Mouse (Mus musculus) CH12.LX (cell line): ENCODE results near the gene Sema3d. TPM values are rescaled to one million over a fixed set of nuclear protein-coding genes. Genes with fewer than 3 reads are reported as not detected.

Experiments
- DNase-seq: peaks from one replicate; pipeline ENCODE4 v3.0.0-alpha.2; 2013; ENCODE audit errors: extremely low read depth
- H3K27ac ChIP-seq: 2 replicates; pipeline ENCODE4 v1.5.1; 2012; ENCODE audit warnings: low read depth, mild to moderate bottlenecking, control low read depth, moderate library complexity; ENCODE audit not compliant: insufficient read depth
- H3K27me3 ChIP-seq: replicated peaks from 2 replicates; pipeline ENCODE3; 2012; ENCODE audit warnings: inconsistent platforms
- H3K36me3 ChIP-seq, 2 experiments: replicated peaks in 1 of 2; 2 replicates each; pipeline versions ENCODE3 to v1.6.1; 2012; ENCODE audit warnings: inconsistent platforms in 1 of 2, low read length in 1 of 2, mild to moderate bottlenecking in 1 of 2, mixed read lengths in 1 of 2, moderate library complexity in 1 of 2; ENCODE audit not compliant: control insufficient read depth in 1 of 2, insufficient read depth in 1 of 2
- H3K4me1 ChIP-seq, 2 experiments: 2 replicates each; pipeline ENCODE4 v1.6.1; 2012; ENCODE audit warnings: inconsistent platforms in 1 of 2, moderate library complexity in 1 of 2; ENCODE audit not compliant: insufficient read depth in 2 of 2, control insufficient read depth in 1 of 2
- H3K4me2 ChIP-seq: 2 replicates; pipeline ENCODE4 v1.6.1; 2012; ENCODE audit warnings: low read depth, mild to moderate bottlenecking, control low read depth; ENCODE audit not compliant: poor library complexity, insufficient read depth, severe bottlenecking
- H3K4me3 ChIP-seq, 3 experiments: fragments of 150-350 bp in 1 of 3; sonication (generic) in 1 of 3; replicated peaks in 1 of 3; 2 replicates each; pipeline versions ENCODE3 to v1.5.1; 2011 to 2012; ENCODE audit warnings: low read depth in 2 of 3, low read length in 2 of 3, mild to moderate bottlenecking in 2 of 3, moderate library complexity in 2 of 3, control low read depth in 1 of 3, improper control_type of control experiment in 1 of 3, inconsistent platforms in 1 of 3, mixed read lengths in 1 of 3; ENCODE audit not compliant: poor library complexity in 1 of 3
- H3K79me2 ChIP-seq: replicated peaks from 2 replicates; pipeline ENCODE4 v1.6.1; 2012; ENCODE audit warnings: mild to moderate bottlenecking, moderate library complexity; ENCODE audit not compliant: control insufficient read depth, poor library complexity, insufficient read depth, severe bottlenecking; ENCODE audit errors: extremely low read depth
- H3K9ac ChIP-seq: 2 replicates; pipeline ENCODE4 v1.6.1; 2012; ENCODE audit warnings: low read depth, mild to moderate bottlenecking, control low read depth, moderate library complexity; ENCODE audit not compliant: insufficient read depth
- H3K9me3 ChIP-seq: replicated peaks from 2 replicates; pipeline ENCODE3; 2012; ENCODE audit warnings: low read length, inconsistent platforms, mixed read lengths
- BHLHE40 ChIP-seq: IDR thresholded peaks from 2 replicates; pipeline ENCODE4 v1.6.1; 2011; ENCODE audit warnings: mild to moderate bottlenecking, low read depth, low read length, improper control_type of control experiment
- CHD2 ChIP-seq: IDR thresholded peaks from 2 replicates; pipeline ENCODE4 v1.6.1; 2011; ENCODE audit warnings: low read length, improper control_type of control experiment
- CTCF ChIP-seq, 2 experiments: IDR thresholded peaks in 1 of 2; conservative IDR thresholded peaks in 1 of 2; 2 replicates each; pipeline ENCODE4 v1.5.1; 2011 to 2012; ENCODE audit warnings: low read depth in 2 of 2, low read length in 2 of 2, improper control_type of control experiment in 1 of 2, inconsistent platforms in 1 of 2, mild to moderate bottlenecking in 1 of 2, moderate library complexity in 1 of 2
- ELF1 ChIP-seq: IDR thresholded peaks from 2 replicates; pipeline ENCODE4 v1.6.1; 2014; ENCODE audit warnings: low read depth, mild to moderate bottlenecking, inconsistent platforms, low read length, improper control_type of control experiment
- EP300 ChIP-seq: IDR thresholded peaks from 2 replicates; pipeline ENCODE4 v1.6.1; 2011; ENCODE audit warnings: low read length, improper control_type of control experiment
- GABPA ChIP-seq: IDR thresholded peaks from 2 replicates; pipeline ENCODE4 v1.6.1; 2012; ENCODE audit warnings: low read depth, low read length, improper control_type of control experiment, inconsistent platforms; ENCODE audit not compliant: insufficient replicate concordance
- HCFC1 ChIP-seq: IDR thresholded peaks from 2 replicates; pipeline ENCODE4 v1.6.1; 2012; ENCODE audit warnings: low read depth, mild to moderate bottlenecking, inconsistent platforms, low read length, improper control_type of control experiment
- IRF4 ChIP-seq: IDR thresholded peaks from 2 replicates; pipeline ENCODE4 v1.6.1; 2014; ENCODE audit warnings: low read depth, mild to moderate bottlenecking, inconsistent platforms, low read length, improper control_type of control experiment
- JUN ChIP-seq: IDR thresholded peaks from 2 replicates; pipeline ENCODE4 v1.6.1; 2011; ENCODE audit warnings: low read depth, mild to moderate bottlenecking, low read length, improper control_type of control experiment, moderate library complexity; ENCODE audit not compliant: insufficient read depth
- KAT2A ChIP-seq: IDR thresholded peaks from 2 replicates; pipeline ENCODE4 v1.6.1; 2012; ENCODE audit warnings: low read length, improper control_type of control experiment, inconsistent platforms; ENCODE audit not compliant: insufficient replicate concordance
- MEF2A ChIP-seq: IDR thresholded peaks from 2 replicates; pipeline ENCODE4 v1.6.1; 2014; ENCODE audit warnings: low read depth, mild to moderate bottlenecking, inconsistent platforms, low read length, improper control_type of control experiment, borderline replicate concordance
- MXI1 ChIP-seq: IDR thresholded peaks from 2 replicates; pipeline ENCODE4 v1.6.1; 2011; ENCODE audit warnings: mild to moderate bottlenecking, low read depth, low read length, improper control_type of control experiment
- NELFE ChIP-seq: IDR thresholded peaks from 2 replicates; pipeline ENCODE4 v1.6.1; 2011; ENCODE audit warnings: low read depth, low read length, improper control_type of control experiment
- NRF1 ChIP-seq: IDR thresholded peaks from 2 replicates; pipeline ENCODE4 v1.6.1; 2014; ENCODE audit warnings: low read depth, mild to moderate bottlenecking, inconsistent platforms, low read length, improper control_type of control experiment, moderate library complexity
- PAX5 ChIP-seq: IDR thresholded peaks from 2 replicates; pipeline ENCODE4 v1.6.1; 2012; ENCODE audit warnings: low read length, inconsistent platforms, mixed read lengths
- POLR2A ChIP-seq: IDR thresholded peaks from 2 replicates; pipeline ENCODE4 v1.6.1; 2011; ENCODE audit warnings: low read depth, mild to moderate bottlenecking, improper control_type of control experiment, low read length
- POLR2AphosphoS2 ChIP-seq: IDR thresholded peaks from 2 replicates; pipeline ENCODE4 v1.6.1; 2011; ENCODE audit warnings: low read depth, low read length, improper control_type of control experiment
- RAD21 ChIP-seq: IDR thresholded peaks from 2 replicates; pipeline ENCODE4 v1.6.1; 2011; ENCODE audit warnings: low read depth, mild to moderate bottlenecking, low read length, improper control_type of control experiment, moderate library complexity
- RCOR1 ChIP-seq: conservative IDR thresholded peaks from 2 replicates; pipeline ENCODE4 v1.6.1; 2012; ENCODE audit warnings: low read depth, mild to moderate bottlenecking, inconsistent platforms, low read length, improper control_type of control experiment
- SIN3A ChIP-seq: IDR thresholded peaks from 2 replicates; pipeline ENCODE4 v1.6.1; 2012; ENCODE audit warnings: low read length, improper control_type of control experiment, inconsistent platforms
- SMC3 ChIP-seq: IDR thresholded peaks from 2 replicates; pipeline ENCODE4 v1.6.1; 2011; ENCODE audit warnings: low read depth, low read length, improper control_type of control experiment
- TBP ChIP-seq: conservative IDR thresholded peaks from 2 replicates; pipeline ENCODE4 v1.6.1; 2011; ENCODE audit warnings: low read depth, low read length, improper control_type of control experiment
- TCF12 ChIP-seq: IDR thresholded peaks from 2 replicates; pipeline ENCODE4 v1.6.1; 2014; ENCODE audit warnings: low read depth, mild to moderate bottlenecking, inconsistent platforms, low read length, improper control_type of control experiment
- USF1 ChIP-seq: IDR thresholded peaks from 2 replicates; pipeline ENCODE4 v1.6.1; 2014; ENCODE audit warnings: low read depth, mild to moderate bottlenecking, inconsistent platforms, low read length, improper control_type of control experiment
- USF2 ChIP-seq: conservative IDR thresholded peaks from 2 replicates; pipeline ENCODE4 v1.6.1; 2011; ENCODE audit warnings: low read depth, low read length, improper control_type of control experiment
- ZKSCAN1 ChIP-seq: IDR thresholded peaks from 2 replicates; pipeline ENCODE4 v1.6.1; 2012; ENCODE audit warnings: low read depth, inconsistent platforms, low read length, improper control_type of control experiment, borderline replicate concordance
- ZMIZ1 ChIP-seq: IDR thresholded peaks from 2 replicates; pipeline ENCODE4 v1.6.1; 2012; ENCODE audit warnings: low read depth, mild to moderate bottlenecking, inconsistent platforms, low read length, improper control_type of control experiment
- ZNF384 ChIP-seq: IDR thresholded peaks from 2 replicates; pipeline ENCODE4 v1.6.1; 2012; ENCODE audit warnings: low read depth, low read length, improper control_type of control experiment, inconsistent platforms
- dilution Hi-C: fragments of 300-500 bp; cut with MboI; formaldehyde crosslinking; loops from 2 replicates; pipeline ENCODE4 v1.14.3; 2020; ENCODE audit warnings: low sequenced_read_pairs; ENCODE audit not compliant: extremely low pct_unique_long_range_greater_than_20kb, extremely low pct_ligation_motif_present
- in situ Hi-C: fragments of 300-500 bp; cut with MboI; formaldehyde crosslinking; loops from 3 replicates; pipeline ENCODE4 v1.14.3; 2019; ENCODE audit warnings: low sequenced_read_pairs, low pct_ligation_motif_present, low pct_unique_long_range_greater_than_20kb, mixed read lengths
- polyA plus RNA-seq: library from polyadenylated mRNA; unstranded; fragments of >175 nt; gene quantifications from 2 replicates; pipeline ENCODE4 v1.2.1, GENCODE M21; 2012; ENCODE audit warnings: low read depth; ENCODE audit not compliant: insufficient read length
- total RNA-seq, 2 experiments: library from RNA; depleted of rRNA; stranded (reverse); fragments of 300-350 nt in 1 of 2; fragments of >200 nt in 1 of 2; gene quantifications; 2 replicates each; pipeline ENCODE4 v1.2.3; 2012 to 2014

Sema3d gene
- total RNA-seq (2012; rRNA removed) = 0.04 TPM in 1 of 2 replicates, not detected in the other
- total RNA-seq (2014; rRNA removed) = not detected in 2 replicates
- polyA plus RNA-seq = not detected in 2 replicates

DNA sequence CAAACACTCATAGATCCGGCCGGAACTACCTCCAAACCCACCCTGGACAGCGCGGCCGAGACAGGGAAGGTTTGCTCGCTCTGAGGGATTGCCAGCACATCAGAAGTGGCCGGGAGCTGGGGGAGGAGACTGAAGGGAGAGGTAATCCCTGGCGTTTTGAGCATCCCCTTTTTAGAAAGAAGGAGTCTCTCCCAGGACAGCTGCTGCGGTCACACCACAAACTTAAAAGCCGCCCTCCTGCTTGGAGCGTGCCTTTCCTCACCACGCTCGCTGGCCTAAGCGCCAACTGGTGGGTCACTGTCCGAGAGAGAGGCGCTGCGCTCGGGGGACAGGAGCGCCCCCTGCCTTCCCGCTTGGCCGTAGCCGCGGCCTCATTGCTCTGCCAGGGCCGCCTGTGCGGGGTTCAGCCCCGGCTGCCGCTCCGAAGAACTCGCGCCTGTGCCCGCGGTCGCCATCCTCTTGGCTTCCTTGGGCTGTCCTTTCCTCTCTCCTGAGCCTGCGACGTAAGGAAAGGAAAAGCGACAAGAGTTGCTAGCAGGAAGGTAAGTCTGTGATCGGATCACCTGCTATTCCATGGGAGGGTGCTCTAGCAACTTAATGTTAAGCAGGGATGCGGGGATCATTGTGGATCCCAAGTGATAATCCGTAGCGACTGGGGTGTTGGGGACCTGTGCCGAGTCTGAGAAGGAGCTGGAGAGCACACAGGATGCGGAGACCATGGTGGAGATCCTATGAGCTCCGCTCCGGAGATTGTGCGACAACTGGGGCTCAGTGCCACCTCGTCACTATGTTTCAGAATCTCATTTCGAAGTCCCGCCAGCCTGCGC lies at the start of gene Sema3d:
Gene Sema3d (plus strand): TSS at position 253 of the 827 bp plus-strand sequence.
- Histone ChIP-seq H3K4me2 (no peak within 1 kb of the TSS), H3K9ac (no peak within 1 kb of the TSS), H3K4me1 (no peaks in the 10 kb centered on the region), H3K79me2 (no peaks in the 10 kb centered on the region), H3K4me3 (no peak within 1 kb of the TSS), H3K36me3 (no peaks in the 10 kb centered on the region), H3K27me3 (no peaks in the 10 kb centered on the region), H3K9me3 (peaks cover 35% of the 10 kb centered on the region), H3K27ac (no peak within 1 kb of the TSS)
- in situ Hi-C loops (no loop called here), dilution Hi-C loops (no loop called here)
- DNase-seq = no peak
- TF ChIP-seq BHLHE40 (no peak), SIN3A (no peak), MXI1 (no peak), NRF1 (no peak), RAD21 (no peak), HCFC1 (no peak), RCOR1 (no peak), EP300 (no peak), USF2 (no peak), GABPA (no peak), ZNF384 (no peak), NELFE (no peak), MEF2A (no peak), TCF12 (no peak), ELF1 (no peak), JUN (no peak), USF1 (no peak)

DNA sequence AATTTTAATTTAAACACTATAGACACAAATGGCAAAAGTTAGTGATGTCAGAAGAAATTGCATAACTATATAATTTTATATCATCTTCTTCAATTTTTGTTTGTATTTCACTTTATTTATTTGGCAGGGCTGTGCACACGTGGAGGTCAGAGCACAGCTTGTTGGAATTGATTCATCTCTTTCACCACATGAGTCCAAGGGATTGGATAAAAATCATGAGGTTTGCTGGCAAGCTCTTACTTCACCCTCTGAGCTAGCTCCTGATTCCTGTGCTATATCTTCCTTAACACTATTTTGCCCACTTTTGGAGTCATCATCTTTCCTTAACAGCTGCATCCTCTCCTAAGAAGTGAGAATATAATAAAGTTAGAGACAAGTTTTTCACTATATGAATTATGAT lies 5.9 kb upstream of the Sema3d start:
- Histone ChIP-seq H3K9ac (no peak overlapping the region), H3K36me3 (no peaks in the 10 kb centered on the region), H3K9me3 (peaks cover 13% of the 10 kb centered on the region), H3K4me3 (no peak overlapping the region), H3K4me2 (no peak overlapping the region), H3K27me3 (no peaks in the 10 kb centered on the region), H3K4me1 (no peaks in the 10 kb centered on the region), H3K79me2 (no peaks in the 10 kb centered on the region), H3K27ac (no peak overlapping the region)
- TF ChIP-seq SMC3 = no peak
- no peak for TF ChIP-seq RAD21
- no peak for TF ChIP-seq POLR2AphosphoS2
- TF ChIP-seq ZKSCAN1 = no peak
- no peak for TF ChIP-seq ZMIZ1
- no peak for TF ChIP-seq EP300
- no peak for TF ChIP-seq ELF1
- no peak for TF ChIP-seq RCOR1
- no peak for TF ChIP-seq KAT2A
- no peak for TF ChIP-seq POLR2A
- no peak for TF ChIP-seq MEF2A
- no peak for TF ChIP-seq IRF4
- TF ChIP-seq PAX5 = no peak
- TF ChIP-seq CHD2 = no peak
- TF ChIP-seq USF1 = no peak
- no peak for TF ChIP-seq TBP
- no peak for TF ChIP-seq SIN3A
- TF ChIP-seq CTCF (conservative IDR thresholded peaks at IDR 0.05 in 1 of 2, IDR thresholded peaks at IDR 0.05 in 1 of 2; ENCODE audit: low read depth in 2 of 2, low read length in 2 of 2) = no peak
- dilution Hi-C loops = no loop called here
- in situ Hi-C loops = no loop called here
- DNase-seq = no peak
